Mouse (Mus musculus) lung, embryonic 15.5 days (tissue): ENCODE data around the gene Gm20441. TPM values are rescaled to one million over a fixed set of nuclear protein-coding genes. Genes with fewer than 3 reads are reported as not detected.

ENCODE experiments used
- ATAC-seq: fragments of 200-750 bp; cut with Nextera tagmentation; 2 replicates; pipeline ENCODE4 v1.8.0; 2017; ENCODE audit warnings: moderate number of reproducible peaks, borderline replicate concordance; ENCODE audit not compliant: low FRiP score, low TSS enrichment; ENCODE audit errors: extremely low read depth
- H3K27ac ChIP-seq: fragments of 300-500 bp; sonication (generic); 2 replicates; pipeline ENCODE4 v1.5.1; 2015; ENCODE audit warnings: moderate library complexity, mild to moderate bottlenecking, inconsistent platforms
- H3K27me3 ChIP-seq: fragments of 300-500 bp; sonication (generic); 2 replicates; pipeline ENCODE4 v1.6.1; 2015; ENCODE audit warnings: inconsistent platforms
- H3K36me3 ChIP-seq: fragments of 300-500 bp; sonication (generic); 2 replicates; pipeline ENCODE4 v1.6.1; 2015; ENCODE audit warnings: inconsistent platforms
- H3K4me1 ChIP-seq: fragments of 300-500 bp; sonication (generic); 2 replicates; pipeline ENCODE4 v1.6.1; 2015; ENCODE audit warnings: inconsistent platforms
- H3K4me2 ChIP-seq: fragments of 300-500 bp; sonication (generic); 2 replicates; pipeline ENCODE4 v1.6.1; 2015; ENCODE audit warnings: inconsistent platforms, mild to moderate bottlenecking, moderate library complexity
- H3K4me3 ChIP-seq: fragments of 300-500 bp; sonication (generic); 2 replicates; pipeline ENCODE4 v1.5.1; 2015; ENCODE audit warnings: mild to moderate bottlenecking, inconsistent platforms
- H3K9ac ChIP-seq: fragments of 300-500 bp; sonication (generic); 2 replicates; pipeline ENCODE4 v1.6.1; 2015; ENCODE audit warnings: inconsistent platforms
- H3K9me3 ChIP-seq: fragments of 300-500 bp; sonication (generic); 2 replicates; pipeline ENCODE4 v1.6.1; 2016; ENCODE audit warnings: inconsistent platforms
- WGBS: fragments of 180-500 bp; shearing (Covaris S2); methylation state at CpG from one replicate; pipeline ENCODE4 v1.1.7; 2015; 5-methylcytosine and 5-hydroxymethylcytosine counted together
- polyA plus RNA-seq: library from polyadenylated mRNA; unstranded; fragments of >200 nt; fragmentation: Nextera tagmentation; extraction: Ambion mirVana; gene quantifications from 2 replicates; pipeline ENCODE4 v1.2.1, GENCODE M21; 2015

Gene Gm20441
- polyA plus RNA-seq, 1 experiment from 2014 or later: not detected

GRCm38 (mm10) chr10:75798176-75798696 is 17.5 kb upstream of the Gm20441 start, which contains the start of gene Gstt1:
Gene Gstt1, minus strand, starts transcription at chr10:75798584.
- H3K9me3 ChIP-seq: no peaks in the 10 kb centered on the region
- peak; percentile 45; the same call in 1 of the 2 replicates for ATAC-seq
- peak within 1 kb of the TSS; percentile 30 for H3K9ac ChIP-seq
- H3K36me3 ChIP-seq: no peaks in the 10 kb centered on the region
- peaks cover 17% of the 10 kb centered on the region for H3K4me1 ChIP-seq
- H3K4me3 ChIP-seq: peak within 1 kb of the TSS; percentile 46
- no peaks in the 10 kb centered on the region for H3K27me3 ChIP-seq
- peak within 1 kb of the TSS; percentile 73 for H3K4me2 ChIP-seq
- 2% methylated on average over 18 of the region's 18 CpGs for WGBS
- H3K27ac ChIP-seq: peak within 1 kb of the TSS; percentile 32

- Histone ChIP-seq H3K27me3 (no peaks in the 10 kb centered on the region), H3K9ac (peak overlapping the region; percentile 30), H3K36me3 (no peaks in the 10 kb centered on the region), H3K4me1 (peaks cover 17% of the 10 kb centered on the region), H3K27ac (peak overlapping the region; percentile 32), H3K9me3 (no peaks in the 10 kb centered on the region), H3K4me3 (peak overlapping the region; percentile 46), H3K4me2 (peak overlapping the region; percentile 73)
- ATAC-seq: peak; percentile 71; the same call in 1 of the 2 replicates
- WGBS: 0% methylated on average over 11 of the region's 12 CpGs
Measured at GRCm38 (mm10) chr10:75797619-75798175, 16.9 kb upstream of the Gm20441 start.

- ATAC-seq: 0 out of 2 replicates have a peak, but pooled peaks have one; percentile 6
- H3K27ac ChIP-seq: no peak overlapping the region
- H3K27me3 ChIP-seq: no peaks in the 10 kb centered on the region
Measured at GRCm38 (mm10) chr10:75796731-75797516, 16.2 kb upstream of the Gm20441 start.

GRCm38 (mm10) chr10:75794880-75795279 is 14.1 kb upstream of the Gm20441 start:
- Histone ChIP-seq H3K27ac (no peak overlapping the region), H3K4me1 (peaks cover 20% of the 10 kb centered on the region), H3K27me3 (no peaks in the 10 kb centered on the region), H3K4me2 (no peak overlapping the region), H3K9me3 (no peaks in the 10 kb centered on the region), H3K36me3 (no peaks in the 10 kb centered on the region), H3K9ac (no peak overlapping the region), H3K4me3 (no peak overlapping the region)
- no peak for ATAC-seq
- WGBS: 37% methylated on average over 3 of the region's 3 CpGs

More at GRCm38 (mm10) chr10:75796731-75797516, 16.2 kb upstream of the Gm20441 start:
- Histone ChIP-seq H3K4me1 (peaks cover 17% of the 10 kb centered on the region), H3K9ac (peak overlapping the region; percentile 30), H3K36me3 (no peaks in the 10 kb centered on the region), H3K4me3 (peak overlapping the region; percentile 46), H3K9me3 (no peaks in the 10 kb centered on the region), H3K4me2 (peak overlapping the region; percentile 73)
- WGBS: 36% methylated on average over 11 of the region's 11 CpGs

- ATAC-seq: no peak
- H3K27ac ChIP-seq: peak overlapping the region; percentile 7; the same call in 1 of the 2 replicates
- H3K36me3 ChIP-seq: no peaks in the 10 kb centered on the region
- H3K9ac ChIP-seq: no peak overlapping the region
- H3K4me3 ChIP-seq: no peak overlapping the region
- no peaks in the 10 kb centered on the region for H3K27me3 ChIP-seq
- H3K9me3 ChIP-seq: no peaks in the 10 kb centered on the region
- no peak overlapping the region for H3K4me2 ChIP-seq
- WGBS: 8% methylated on average over 7 of the region's 7 CpGs
- H3K4me1 ChIP-seq: peaks cover 14% of the 10 kb centered on the region
Measured at GRCm38 (mm10) chr10:75790773-75791172, 10.0 kb upstream of the Gm20441 start.

GRCm38 (mm10) chr10:75789841-75790240 is 9.1 kb upstream of the Gm20441 start:
- no peaks in the 10 kb centered on the region for H3K27me3 ChIP-seq
- no peak overlapping the region for H3K9ac ChIP-seq
- H3K9me3 ChIP-seq: no peaks in the 10 kb centered on the region
- no peak for ATAC-seq
- H3K27ac ChIP-seq: no peak overlapping the region
- H3K4me3 ChIP-seq: no peak overlapping the region
- WGBS: 68% methylated on average over 5 of the region's 5 CpGs
- peaks cover 8% of the 10 kb centered on the region for H3K4me1 ChIP-seq
- no peak overlapping the region for H3K4me2 ChIP-seq
- no peaks in the 10 kb centered on the region for H3K36me3 ChIP-seq

- no peak overlapping the region for H3K27ac ChIP-seq
- ATAC-seq: no peak
- no peak overlapping the region for H3K4me2 ChIP-seq
- H3K4me3 ChIP-seq: no peak overlapping the region
- no peaks in the 10 kb centered on the region for H3K9me3 ChIP-seq
- no peak overlapping the region for H3K9ac ChIP-seq
- no peaks in the 10 kb centered on the region for H3K36me3 ChIP-seq
- no peaks in the 10 kb centered on the region for H3K27me3 ChIP-seq
- peaks cover 3% of the 10 kb centered on the region for H3K4me1 ChIP-seq
- 86% methylated on average over 6 of the region's 6 CpGs for WGBS
Measured at GRCm38 (mm10) chr10:75789081-75789735, 8.5 kb upstream of the Gm20441 start.

- WGBS: 86% methylated on average over 8 of the region's 8 CpGs
Measured at GRCm38 (mm10) chr10:75788277-75788676, 7.5 kb upstream of the Gm20441 start.

GRCm38 (mm10) chr10:75785442-75785841 is 4.7 kb upstream of the Gm20441 start:
- H3K36me3 ChIP-seq: no peaks in the 10 kb centered on the region
- no peak overlapping the region for H3K4me2 ChIP-seq
- H3K4me3 ChIP-seq: no peak overlapping the region
- peaks cover 12% of the 10 kb centered on the region for H3K4me1 ChIP-seq
- H3K27ac ChIP-seq: no peak overlapping the region
- no peaks in the 10 kb centered on the region for H3K9me3 ChIP-seq
- no peak for ATAC-seq
- 0 out of 2 replicates have a peak, but pooled peaks cover 4% of the 10 kb centered on the region for H3K27me3 ChIP-seq
- WGBS: 57% methylated on average over 1 of the region's 1 CpGs
- no peak overlapping the region for H3K9ac ChIP-seq

More at GRCm38 (mm10) chr10:75788277-75788676, 7.5 kb upstream of the Gm20441 start:
- H3K9ac ChIP-seq: no peak overlapping the region
- no peaks in the 10 kb centered on the region for H3K9me3 ChIP-seq
- no peak overlapping the region for H3K4me2 ChIP-seq
- H3K27me3 ChIP-seq: no peaks in the 10 kb centered on the region
- ATAC-seq: no peak
- H3K27ac ChIP-seq: no peak overlapping the region
- no peak overlapping the region for H3K4me3 ChIP-seq
- no peaks in the 10 kb centered on the region for H3K36me3 ChIP-seq
- peaks cover 3% of the 10 kb centered on the region for H3K4me1 ChIP-seq

- Histone ChIP-seq H3K9ac (no peak overlapping the region), H3K36me3 (no peaks in the 10 kb centered on the region), H3K27me3 (peaks cover 21% of the 10 kb centered on the region; the same call in 1 of the 2 replicates), H3K4me1 (peaks cover 14% of the 10 kb centered on the region), H3K4me3 (peak overlapping the region; percentile 51), H3K9me3 (no peaks in the 10 kb centered on the region), H3K4me2 (peak overlapping the region; percentile 81), H3K27ac (no peak overlapping the region)
- WGBS: 30% methylated on average over 15 of the region's 15 CpGs
- ATAC-seq: peak; percentile 17; the same call in 1 of the 2 replicates
Measured at GRCm38 (mm10) chr10:75779206-75780174, 1.3 kb downstream of the Gm20441 start.

- Histone ChIP-seq H3K9ac (no peak overlapping the region), H3K9me3 (no peaks in the 10 kb centered on the region), H3K27ac (no peak overlapping the region), H3K4me1 (peaks cover 15% of the 10 kb centered on the region), H3K27me3 (peaks cover 21% of the 10 kb centered on the region; the same call in 1 of the 2 replicates), H3K4me3 (no peak overlapping the region), H3K4me2 (no peak overlapping the region), H3K36me3 (no peaks in the 10 kb centered on the region)
- WGBS: 79% methylated on average over 2 of the region's 2 CpGs
- no peak for ATAC-seq
Measured at GRCm38 (mm10) chr10:75777885-75778284, 2.9 kb downstream of the Gm20441 start.
